Mouse (Mus musculus) urinary bladder, postnatal 25 days (tissue): Measurements from ENCODE around the gene P2ry12.

ENCODE experiments used
- DNase-seq: peaks from one replicate; pipeline ENCODE4 v3.0.0; 2022; ENCODE audit warnings: low spot score

The P2ry12 gene

GRCm38 (mm10) chr3:59182129-59182528 lies 80.5 kb downstream of the P2ry12 start:
- no peak for DNase-seq

- DNase-seq: no peak
Observed at GRCm38 (mm10) chr3:59181134-59181533, 81.5 kb downstream of the P2ry12 start.

- no peak for DNase-seq
Observed at GRCm38 (mm10) chr3:59176871-59177270, 85.8 kb downstream of the P2ry12 start.

- DNase-seq: no peak
Observed at GRCm38 (mm10) chr3:59175234-59175633, 87.4 kb downstream of the P2ry12 start.

- DNase-seq: no peak
Observed at GRCm38 (mm10) chr3:59174426-59175154, 88.1 kb downstream of the P2ry12 start.

GRCm38 (mm10) chr3:59169921-59170627 lies 92.6 kb downstream of the P2ry12 start:
- no peak for DNase-seq

- no peak for DNase-seq
Observed at GRCm38 (mm10) chr3:59169215-59169614, 93.5 kb downstream of the P2ry12 start.

- no peak for DNase-seq
Observed at GRCm38 (mm10) chr3:59168476-59168875, 94.2 kb downstream of the P2ry12 start.

- no peak for DNase-seq
Observed at GRCm38 (mm10) chr3:59167417-59168054, 95.1 kb downstream of the P2ry12 start.
